Mouse (Mus musculus) megakaryocyte progenitor cell, adult 5-6 weeks (primary cell): ENCODE results near the gene Sox13. TPM values are rescaled to one million over a fixed set of nuclear protein-coding genes. Genes with fewer than 3 reads are reported as not detected.
"Not testable (repeated sequence)": the region's sequence is repeated elsewhere in the genome, so short reads cannot be mapped to it uniquely, and the experiment has no call there.

Experiments
- ATAC-seq: replicated peaks from 2 replicates; pipeline ENCODE4 v1.8.0; 2016; ENCODE audit warnings: mild to moderate bottlenecking, moderate TSS enrichment, inconsistent platforms; ENCODE audit not compliant: poor library complexity
- total RNA-seq, 2 experiments: library from RNA; stranded (forward) in 1 of 2; stranded (reverse) in 1 of 2; fragments of 157-497, 149-512 nt in 1 of 2; fragments of 200-1000 nt in 1 of 2; gene quantifications; 2 replicates each; pipeline versions ENCODE4 v1.2.3 to v1.2.4; 2015 to 2017

Gene Sox13
- total RNA-seq, 2 experiments from 2014 or later, result 2.2 to 3.8 TPM

GRCm38 (mm10) chr1:133340403-133340802, 83.8 kb downstream of the Sox13 start:
- not testable (repeated sequence) for ATAC-seq

GRCm38 (mm10) chr1:133333937-133334336, 90.2 kb downstream of the Sox13 start:
- ATAC-seq, result no peak

- ATAC-seq, result no peak
These were observed 91.3 kb downstream of the Sox13 start for GRCm38 (mm10) chr1:133332656-133333430.

Other genes with a start within 250 kb of the Sox13 start
- gene Golt1a, start 114.6 kb downstream of the Sox13 start, total RNA-seq (2015), result not detected in 2 replicates
- gene Golt1a, start 114.6 kb downstream of the Sox13 start, total RNA-seq (2017), result not detected in 2 replicates
- not detected in 2 replicates for gene Kiss1, start 102.5 kb downstream of the Sox13 start, total RNA-seq (2015)
- gene Kiss1, start 102.5 kb downstream of the Sox13 start, total RNA-seq (2017), result not detected in 2 replicates
- gene Ren1, start 73.9 kb downstream of the Sox13 start, total RNA-seq (2015), result not detected in 2 replicates
- not detected in 2 replicates for gene Ren1, start 73.9 kb downstream of the Sox13 start, total RNA-seq (2017)
- not detected in 2 replicates for gene Etnk2, start 60.8 kb downstream of the Sox13 start, total RNA-seq (2015)
- gene Etnk2, start 60.8 kb downstream of the Sox13 start, total RNA-seq (2017), result not detected in 2 replicates
- 442 and 480 TPM in 2 replicates for gene Snrpe, start 185.9 kb upstream of the Sox13 start, total RNA-seq (2015)
- 355 and 432 TPM in 2 replicates for gene Snrpe, start 185.9 kb upstream of the Sox13 start, total RNA-seq (2017)
- 9.1 and 12.8 TPM in 2 replicates for gene Zbed6, start 236.5 kb upstream of the Sox13 start, total RNA-seq (2015)
- 9.3 and 14.9 TPM in 2 replicates for gene Zbed6, start 236.5 kb upstream of the Sox13 start, total RNA-seq (2017)
- 18.2 and 19.0 TPM in 2 replicates for gene Gm38394, start 236.9 kb upstream of the Sox13 start, total RNA-seq (2015)
- gene Gm38394, start 236.9 kb upstream of the Sox13 start, total RNA-seq (2017), result 4.1 and 8.7 TPM in 2 replicates